Mouse (Mus musculus) kidney, embryonic 15.5 days (tissue): ENCODE data around the gene Col4a4. TPM values are rescaled to one million over a fixed set of nuclear protein-coding genes. Genes with fewer than 3 reads are reported as not detected.
A peak's percentile ranks its signal among the peaks of the same experiment; 100 is the strongest.

ENCODE experiments used
- ATAC-seq: fragments of 200-750 bp; cut with Nextera tagmentation; replicated peaks from 2 replicates; pipeline ENCODE4 v1.8.0; 2017; ENCODE audit warnings: moderate TSS enrichment; ENCODE audit not compliant: low FRiP score
- H3K27ac ChIP-seq: fragments of 300-500 bp; sonication (generic); 2 replicates; pipeline ENCODE4 v1.5.1; 2015; ENCODE audit warnings: mild to moderate bottlenecking, inconsistent platforms
- H3K27me3 ChIP-seq: fragments of 300-500 bp; sonication (generic); 2 replicates; pipeline ENCODE4 v1.6.1; 2015; ENCODE audit warnings: inconsistent platforms
- H3K36me3 ChIP-seq: fragments of 300-500 bp; sonication (generic); 2 replicates; pipeline ENCODE4 v1.6.1; 2015; ENCODE audit warnings: inconsistent platforms
- H3K4me1 ChIP-seq: fragments of 300-500 bp; sonication (generic); 2 replicates; pipeline ENCODE4 v1.6.1; 2015; ENCODE audit warnings: inconsistent platforms
- H3K4me2 ChIP-seq: fragments of 300-500 bp; sonication (generic); 2 replicates; pipeline ENCODE4 v1.6.1; 2015; ENCODE audit warnings: moderate library complexity, mild to moderate bottlenecking, inconsistent platforms
- H3K4me3 ChIP-seq: fragments of 300-500 bp; sonication (generic); replicated peaks from 2 replicates; pipeline ENCODE4 v1.5.1; 2015; ENCODE audit warnings: mild to moderate bottlenecking, inconsistent platforms
- H3K9ac ChIP-seq: fragments of 300-500 bp; sonication (generic); 2 replicates; pipeline ENCODE4 v1.6.1; 2015; ENCODE audit warnings: mild to moderate bottlenecking, inconsistent platforms
- H3K9me3 ChIP-seq: fragments of 300-500 bp; sonication (generic); replicated peaks from 2 replicates; pipeline ENCODE4 v1.6.1; 2016; ENCODE audit warnings: inconsistent platforms
- WGBS: fragments of 180-500 bp; shearing (Covaris S2); methylation state at CpG from one replicate; pipeline ENCODE4 v1.1.7; 2015; ENCODE audit warnings: mixed read lengths; 5-methylcytosine and 5-hydroxymethylcytosine counted together
- polyA plus RNA-seq: library from polyadenylated mRNA; unstranded; fragments of >200 nt; fragmentation: Nextera tagmentation; extraction: Ambion mirVana; gene quantifications from 2 replicates; pipeline ENCODE4 v1.2.1, GENCODE M21; 2015

The Col4a4 gene
- polyA plus RNA-seq, 1 experiment from 2014 or later: 3.4 TPM

DNA sequence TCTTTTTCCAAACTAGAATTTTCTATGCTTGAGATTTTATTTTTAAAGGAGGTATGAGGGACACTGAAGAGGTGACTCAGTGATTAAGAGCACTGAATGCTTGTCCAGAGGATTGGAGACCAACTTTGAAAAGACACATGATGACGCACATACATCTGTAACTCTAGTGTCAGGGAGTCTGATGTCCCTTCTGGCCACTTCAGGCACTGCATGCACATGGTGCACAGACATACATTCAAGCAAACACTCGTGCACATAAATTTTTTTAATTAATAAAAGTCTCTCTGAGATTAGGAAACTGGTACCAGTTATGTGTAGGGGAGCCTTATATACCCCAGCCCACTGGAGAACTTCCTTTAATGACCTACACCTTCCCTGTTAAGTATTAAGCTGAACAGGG is 10.5 kb downstream of the Col4a4 start:
- no peaks in the 10 kb centered on the region for H3K9me3 ChIP-seq

DNA sequence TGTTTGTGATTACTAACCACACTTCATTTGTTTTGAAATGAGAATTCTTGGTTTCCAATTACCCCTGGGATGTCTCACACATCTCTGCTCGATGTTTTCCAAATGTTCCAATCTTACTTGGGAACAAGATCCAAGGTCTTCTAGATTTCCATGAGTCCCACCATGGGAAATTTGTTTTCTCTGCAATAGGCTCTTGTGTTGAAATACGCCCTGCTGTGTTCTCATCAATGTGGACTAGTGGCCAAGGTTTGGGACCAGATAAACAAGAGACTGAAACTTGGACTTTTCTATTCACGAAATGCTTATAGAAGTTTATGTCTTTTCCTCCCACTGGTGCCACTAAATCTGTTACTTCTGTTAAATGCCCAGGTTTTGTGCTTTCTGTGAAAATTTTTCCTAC is 11.0 kb downstream of the Col4a4 start:
- Histone ChIP-seq H3K9me3 (no peaks in the 10 kb centered on the region), H3K27me3 (no peaks in the 10 kb centered on the region), H3K9ac (no peak overlapping the region), H3K4me2 (no peak overlapping the region), H3K4me3 (no peak overlapping the region), H3K36me3 (no peaks in the 10 kb centered on the region), H3K4me1 (peaks cover 6% of the 10 kb centered on the region; the same call in 1 of the 2 replicates), H3K27ac (no peak overlapping the region)
- 89% methylated on average over 3 of the region's 3 CpGs for WGBS
- ATAC-seq: no peak

More for the DNA sequence above, 10.5 kb downstream of the Col4a4 start:
- H3K4me2 ChIP-seq: no peak overlapping the region
- no peaks in the 10 kb centered on the region for H3K27me3 ChIP-seq
- H3K9ac ChIP-seq: no peak overlapping the region
- no peak for ATAC-seq
- WGBS: 79% methylated on average over 2 of the region's 2 CpGs
- peaks cover 6% of the 10 kb centered on the region; the same call in 1 of the 2 replicates for H3K4me1 ChIP-seq
- no peak overlapping the region for H3K27ac ChIP-seq
- no peak overlapping the region for H3K4me3 ChIP-seq
- no peaks in the 10 kb centered on the region for H3K36me3 ChIP-seq

DNA sequence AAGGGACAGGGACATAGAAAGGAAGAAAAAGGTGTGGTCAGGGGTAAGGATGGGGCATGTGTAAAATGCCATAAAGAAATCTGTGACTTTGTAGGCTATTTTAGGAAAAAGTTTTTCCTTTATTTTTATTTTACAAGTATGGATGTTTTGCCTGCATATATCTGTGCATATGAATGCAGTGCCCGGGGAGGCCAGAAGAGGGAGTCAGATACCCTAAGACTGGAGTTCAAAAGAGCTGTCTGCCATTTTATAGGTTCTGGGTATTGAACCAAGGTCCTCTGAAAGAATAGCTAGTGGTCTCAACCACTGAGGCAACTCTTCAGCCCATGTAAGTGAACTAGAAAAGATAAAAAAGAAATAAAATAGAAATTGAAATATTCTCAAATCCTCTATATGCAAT is 14.9 kb downstream of the Col4a4 start:
- 71% methylated on average over 1 of the region's 1 CpGs for WGBS
- Histone ChIP-seq H3K9me3 (no peaks in the 10 kb centered on the region), H3K9ac (no peak overlapping the region), H3K36me3 (no peaks in the 10 kb centered on the region), H3K4me1 (no peaks in the 10 kb centered on the region), H3K27ac (no peak overlapping the region), H3K4me3 (no peak overlapping the region), H3K27me3 (no peaks in the 10 kb centered on the region), H3K4me2 (no peak overlapping the region)
- no peak for ATAC-seq

DNA sequence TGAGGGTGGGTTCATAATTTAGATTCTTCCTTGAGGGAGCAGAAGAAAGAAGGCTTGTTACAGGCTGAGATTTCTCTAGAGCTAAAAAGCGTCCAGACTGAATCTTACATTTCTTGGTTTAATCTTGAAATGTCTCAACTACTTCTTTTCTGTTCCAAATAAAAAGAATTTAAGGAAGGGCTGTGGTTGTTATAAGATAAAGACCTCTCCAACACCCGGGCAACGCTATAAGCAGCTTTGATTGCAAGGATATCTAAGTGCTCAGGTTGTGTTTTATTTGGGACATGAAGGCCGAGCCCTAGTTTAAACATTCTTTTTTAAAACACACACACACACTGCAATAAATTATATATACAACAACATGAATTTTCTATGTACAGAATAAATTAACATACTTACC is 17.2 kb downstream of the Col4a4 start:
- Histone ChIP-seq H3K36me3 (no peaks in the 10 kb centered on the region), H3K27ac (no peak overlapping the region), H3K4me3 (no peak overlapping the region), H3K9me3 (no peaks in the 10 kb centered on the region), H3K27me3 (no peaks in the 10 kb centered on the region), H3K4me2 (no peak overlapping the region), H3K4me1 (no peaks in the 10 kb centered on the region), H3K9ac (no peak overlapping the region)
- no peak for ATAC-seq
- 81% methylated on average over 4 of the region's 4 CpGs for WGBS

DNA sequence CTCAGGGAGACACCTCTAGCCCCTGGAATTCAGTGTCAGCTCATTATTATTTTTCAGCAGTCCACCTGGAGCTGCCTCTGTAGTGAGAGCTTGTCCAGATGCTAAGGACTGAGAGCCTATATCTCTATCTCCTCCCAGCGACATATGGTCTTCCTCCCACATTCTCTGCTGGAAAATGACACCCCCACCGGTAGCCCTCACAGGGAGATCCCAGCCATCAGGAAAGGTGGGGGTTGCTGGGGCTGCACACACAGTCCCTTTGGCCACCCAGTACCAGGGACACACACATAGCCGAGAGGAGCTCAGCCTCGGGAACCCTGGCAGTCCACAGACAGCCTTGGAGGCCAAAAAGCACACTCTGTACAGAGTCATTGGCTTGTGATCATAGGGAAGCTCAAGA is 26.4 kb downstream of the Col4a4 start:
- ATAC-seq: no peak; the same call in 1 of the 2 replicates
- Histone ChIP-seq H3K9ac (no peak overlapping the region), H3K9me3 (no peaks in the 10 kb centered on the region), H3K4me2 (no peak overlapping the region), H3K27me3 (no peaks in the 10 kb centered on the region), H3K4me1 (no peaks in the 10 kb centered on the region), H3K4me3 (no peak overlapping the region), H3K27ac (no peak overlapping the region), H3K36me3 (no peaks in the 10 kb centered on the region)
- 37% methylated on average over 4 of the region's 4 CpGs for WGBS

DNA sequence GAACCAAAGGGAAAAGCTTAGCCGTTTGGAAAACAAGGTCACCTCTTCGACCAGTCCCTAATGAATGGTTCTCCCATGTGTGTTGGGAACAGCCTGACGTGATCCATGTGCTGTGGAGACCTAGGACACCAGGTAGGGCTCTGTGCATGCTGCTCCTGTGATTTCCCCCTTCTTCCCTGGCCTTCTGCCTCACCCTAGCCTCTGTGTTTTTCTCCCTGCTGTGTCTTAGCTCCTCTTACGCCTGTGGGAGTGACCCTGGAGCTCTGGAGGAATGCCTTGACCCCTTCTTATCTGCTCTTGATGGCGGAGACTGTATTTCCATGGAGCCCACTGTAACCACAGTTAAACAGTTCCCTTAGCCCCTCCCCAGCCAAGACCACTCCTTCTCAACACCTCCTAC is 31.8 kb downstream of the Col4a4 start:
- no peaks in the 10 kb centered on the region for H3K9me3 ChIP-seq
- ATAC-seq: peak; percentile 71
- H3K4me1 ChIP-seq: peaks cover 5% of the 10 kb centered on the region
- H3K36me3 ChIP-seq: no peaks in the 10 kb centered on the region
- no peak overlapping the region for H3K4me3 ChIP-seq
- H3K27ac ChIP-seq: peak overlapping the region; percentile 19
- 57% methylated on average over 5 of the region's 5 CpGs for WGBS
- H3K4me2 ChIP-seq: peak overlapping the region; percentile 33
- H3K27me3 ChIP-seq: no peaks in the 10 kb centered on the region
- H3K9ac ChIP-seq: no peak overlapping the region

DNA sequence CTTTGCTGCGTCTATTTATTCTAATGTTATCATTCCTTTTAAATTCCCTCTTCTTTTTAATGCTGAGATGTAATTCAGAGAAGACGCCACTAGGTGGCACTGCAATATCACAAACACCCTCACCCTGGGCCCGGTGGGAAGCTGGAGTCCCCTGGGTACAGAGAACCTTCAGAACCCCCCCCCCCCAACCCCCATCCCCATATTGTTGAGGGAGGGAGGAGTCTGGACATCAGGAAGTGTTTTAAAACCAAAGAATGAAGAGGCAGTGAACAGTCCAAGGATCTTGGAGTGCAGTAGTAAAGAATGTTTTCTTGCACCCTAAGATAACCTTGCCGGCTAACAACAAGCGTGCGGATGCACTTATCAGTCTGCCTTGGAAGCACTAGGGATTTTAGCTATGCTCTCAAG is 32.2 kb downstream of the Col4a4 start:
- Histone ChIP-seq H3K9me3 (no peaks in the 10 kb centered on the region), H3K27me3 (no peaks in the 10 kb centered on the region), H3K9ac (no peak overlapping the region), H3K4me2 (peak overlapping the region; percentile 33), H3K36me3 (no peaks in the 10 kb centered on the region), H3K4me1 (peaks cover 5% of the 10 kb centered on the region), H3K27ac (peak overlapping the region; percentile 19), H3K4me3 (no peak overlapping the region)
- peak; percentile 91 for ATAC-seq
- 27% methylated on average over 6 of the region's 6 CpGs for WGBS

DNA sequence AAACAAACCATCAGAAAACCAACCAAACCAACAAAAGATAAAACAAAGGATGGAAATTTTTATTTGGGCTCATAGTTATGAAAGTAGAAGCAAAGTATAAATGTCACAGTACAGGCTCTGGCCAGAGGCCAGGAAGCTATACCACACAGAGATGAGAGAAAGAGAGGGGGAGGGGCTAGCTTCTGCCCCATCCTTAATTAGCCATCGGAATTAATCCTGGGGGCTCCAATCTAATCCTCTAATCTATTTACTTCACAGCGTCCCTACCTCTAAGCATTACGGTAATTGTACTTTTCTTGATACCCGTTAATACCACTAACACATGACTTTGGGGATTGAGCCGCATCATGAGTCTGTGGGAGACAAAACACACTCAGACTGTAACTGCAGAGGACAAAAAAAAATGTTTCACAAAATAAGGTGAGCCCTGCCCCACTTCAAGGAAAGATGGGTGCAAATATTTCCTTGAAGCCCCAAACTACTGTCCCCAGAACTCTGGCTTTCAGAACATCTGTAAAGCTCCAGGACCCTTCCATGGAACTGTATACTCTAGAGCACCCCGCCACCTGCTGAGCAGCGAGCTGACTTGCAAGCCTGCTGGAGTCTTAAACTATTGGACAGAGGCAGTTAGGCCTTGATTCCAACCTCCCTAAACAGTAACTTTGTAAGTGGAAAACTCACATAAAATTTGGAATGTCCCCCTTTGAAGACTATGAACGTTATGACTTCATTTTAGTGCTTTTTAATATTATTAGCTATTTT is 41.3 kb downstream of the Col4a4 start:
- peaks cover 10% of the 10 kb centered on the region; the same call in 1 of the 2 replicates for H3K4me1 ChIP-seq
- H3K9ac ChIP-seq: no peak overlapping the region
- H3K4me3 ChIP-seq: no peak overlapping the region
- WGBS: 79% methylated on average over 8 of the region's 8 CpGs
- no peaks in the 10 kb centered on the region for H3K36me3 ChIP-seq
- no peak; the same call in 1 of the 2 replicates for ATAC-seq
- no peak overlapping the region for H3K4me2 ChIP-seq
- H3K9me3 ChIP-seq: no peaks in the 10 kb centered on the region
- H3K27me3 ChIP-seq: no peaks in the 10 kb centered on the region
- no peak overlapping the region for H3K27ac ChIP-seq

DNA sequence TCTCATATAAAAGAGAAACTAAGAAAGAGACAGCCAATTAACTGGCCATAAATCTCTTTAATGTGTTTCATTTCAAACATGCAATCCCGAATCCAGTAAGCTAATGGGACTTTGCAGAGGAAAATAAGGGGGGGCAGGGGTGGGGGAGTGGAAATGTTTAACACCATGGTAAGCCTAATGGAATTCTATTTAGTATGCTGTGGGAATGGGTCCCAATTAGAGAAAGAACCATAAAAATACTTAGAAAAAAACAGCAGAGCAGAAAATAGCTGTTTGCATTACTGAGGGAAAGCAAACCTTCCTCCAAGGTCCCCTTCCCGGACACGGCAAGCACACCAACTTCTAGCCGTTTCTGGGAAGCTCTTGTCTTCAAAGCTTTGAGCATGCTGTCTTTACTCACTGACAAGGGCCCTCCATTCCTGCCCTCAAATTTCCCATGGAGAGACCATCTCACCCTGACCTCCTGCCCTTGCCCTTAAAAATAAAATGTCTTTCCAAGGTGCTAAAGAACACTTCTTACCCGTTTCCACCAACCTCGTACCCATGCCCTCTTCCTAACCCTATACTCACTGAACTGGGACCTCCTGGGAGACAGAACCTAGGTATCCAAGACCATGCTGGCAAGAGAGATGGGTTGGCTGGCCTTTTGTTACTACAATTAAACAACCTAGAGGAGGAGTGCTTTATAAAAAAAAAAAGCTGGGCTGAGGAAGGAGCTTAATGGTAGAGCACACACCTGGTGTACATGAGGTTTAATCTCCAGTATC is 42.0 kb downstream of the Col4a4 start:
- Histone ChIP-seq H3K4me1 (peaks cover 10% of the 10 kb centered on the region; the same call in 1 of the 2 replicates), H3K4me2 (no peak overlapping the region), H3K4me3 (no peak overlapping the region), H3K27me3 (no peaks in the 10 kb centered on the region), H3K36me3 (no peaks in the 10 kb centered on the region), H3K27ac (peak overlapping the region; percentile 70), H3K9me3 (no peaks in the 10 kb centered on the region), H3K9ac (no peak overlapping the region)
- ATAC-seq: peak; percentile 83
- WGBS: 31% methylated on average over 6 of the region's 6 CpGs

DNA sequence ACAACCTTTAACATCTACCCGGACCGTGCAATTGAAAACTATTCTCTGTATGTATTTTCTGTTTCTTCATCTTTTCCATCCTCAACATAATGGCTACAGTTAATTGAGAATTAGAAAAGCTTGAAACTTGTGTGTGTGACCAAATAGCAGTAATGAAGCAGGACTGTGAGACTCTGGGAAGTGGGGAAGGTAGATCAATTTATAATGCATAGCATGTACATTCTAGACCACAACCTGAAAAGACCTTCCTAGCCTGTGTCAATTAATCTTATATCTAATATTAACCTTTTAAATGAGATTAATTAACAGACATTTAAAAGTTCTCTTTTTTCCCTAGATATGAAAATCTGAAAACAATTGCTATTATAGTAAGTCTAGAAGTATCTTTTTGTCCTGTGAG is 42.7 kb downstream of the Col4a4 start:
- 75% methylated on average over 2 of the region's 2 CpGs for WGBS
- H3K27me3 ChIP-seq: no peaks in the 10 kb centered on the region
- ATAC-seq: no peak
- peaks cover 10% of the 10 kb centered on the region; the same call in 1 of the 2 replicates for H3K4me1 ChIP-seq
- no peak overlapping the region for H3K4me2 ChIP-seq
- H3K9ac ChIP-seq: no peak overlapping the region
- no peak overlapping the region for H3K4me3 ChIP-seq
- H3K36me3 ChIP-seq: no peaks in the 10 kb centered on the region
- no peak overlapping the region for H3K27ac ChIP-seq
- H3K9me3 ChIP-seq: no peaks in the 10 kb centered on the region

DNA sequence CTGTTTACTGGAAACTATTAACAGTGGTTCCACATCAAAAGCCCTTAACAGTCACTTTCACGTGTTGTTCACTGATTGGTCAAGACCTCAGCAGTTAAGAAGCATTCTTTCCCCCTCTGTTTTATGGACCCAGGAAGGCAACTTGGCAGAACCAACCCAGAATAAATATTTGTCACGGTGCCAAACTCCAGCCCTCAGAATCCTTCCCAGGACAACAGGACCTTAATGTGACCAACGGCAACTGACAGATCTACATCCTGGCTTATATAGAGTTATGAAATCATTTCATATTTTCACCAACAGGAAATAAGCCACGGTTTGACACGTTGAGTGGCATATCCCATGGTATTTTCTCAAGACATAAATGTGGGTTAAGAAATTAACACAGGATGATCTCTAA is 46.6 kb downstream of the Col4a4 start:
- H3K9me3 ChIP-seq: no peaks in the 10 kb centered on the region
- ATAC-seq: no peak
- no peak overlapping the region for H3K27ac ChIP-seq
- H3K27me3 ChIP-seq: no peaks in the 10 kb centered on the region
- no peak overlapping the region for H3K4me2 ChIP-seq
- 68% methylated on average over 5 of the region's 5 CpGs for WGBS
- peaks cover 14% of the 10 kb centered on the region; the same call in 1 of the 2 replicates for H3K4me1 ChIP-seq
- H3K9ac ChIP-seq: no peak overlapping the region
- no peak overlapping the region for H3K4me3 ChIP-seq
- no peaks in the 10 kb centered on the region for H3K36me3 ChIP-seq

DNA sequence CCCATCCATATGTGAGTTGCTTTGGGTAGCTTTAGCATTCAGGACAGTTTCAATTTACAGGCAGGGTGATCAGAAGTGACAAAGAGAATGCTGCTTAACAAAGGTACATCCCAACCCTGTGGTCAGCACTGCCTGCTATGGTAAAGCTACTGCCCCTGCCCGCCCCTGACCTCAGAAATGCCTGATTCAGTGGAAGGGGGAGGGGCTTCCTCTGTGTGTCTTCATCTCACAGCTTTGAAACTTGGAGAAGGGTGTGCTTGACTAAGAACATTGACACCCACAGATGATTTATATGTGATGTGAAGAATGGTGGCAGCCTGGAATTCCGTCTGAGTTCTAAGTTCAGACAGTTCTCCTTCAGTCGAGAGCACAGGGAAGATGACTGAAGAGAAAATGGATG is 48.8 kb downstream of the Col4a4 start:
- no peaks in the 10 kb centered on the region for H3K9me3 ChIP-seq
- no peak overlapping the region for H3K4me2 ChIP-seq
- no peaks in the 10 kb centered on the region for H3K27me3 ChIP-seq
- WGBS: 47% methylated on average over 3 of the region's 3 CpGs
- H3K27ac ChIP-seq: no peak overlapping the region
- H3K36me3 ChIP-seq: no peaks in the 10 kb centered on the region
- no peak overlapping the region for H3K9ac ChIP-seq
- peaks cover 7% of the 10 kb centered on the region; the same call in 1 of the 2 replicates for H3K4me1 ChIP-seq
- no peak overlapping the region for H3K4me3 ChIP-seq
- ATAC-seq: 0 out of 2 replicates have a peak, but pooled peaks have one; percentile 58
